Mouse (Mus musculus) midbrain, embryonic 10.5 days (tissue): ENCODE results near the gene Sec31a. TPM values are rescaled to one million over a fixed set of nuclear protein-coding genes. Genes with fewer than 3 reads are reported as not detected.
A peak's percentile ranks its signal among the peaks of the same experiment; 100 is the strongest.

Experiments used
- DNase-seq: peaks from one replicate; pipeline ENCODE4 v3.0.0-alpha.2; 2017; ENCODE audit warnings: low spot score
- H3K27ac ChIP-seq: fragments of 300-500 bp; sonication (generic); replicated peaks from 2 replicates; pipeline ENCODE4 v1.5.1; 2016; ENCODE audit warnings: mild to moderate bottlenecking
- H3K27me3 ChIP-seq: fragments of 300-500 bp; sonication (generic); 2 replicates; pipeline ENCODE4 v1.6.1; 2016; ENCODE audit warnings: low read depth, mild to moderate bottlenecking; ENCODE audit not compliant: poor library complexity, severe bottlenecking
- H3K36me3 ChIP-seq: fragments of 300-500 bp; sonication (generic); 2 replicates; pipeline ENCODE4 v1.6.1; 2016; ENCODE audit warnings: mild to moderate bottlenecking, moderate library complexity
- H3K4me1 ChIP-seq: fragments of 300-500 bp; sonication (generic); 2 replicates; pipeline ENCODE4 v1.6.1; 2016
- H3K4me3 ChIP-seq: fragments of 300-500 bp; sonication (generic); 2 replicates; pipeline ENCODE4 v1.5.1; 2016; ENCODE audit warnings: mild to moderate bottlenecking, moderate library complexity
- H3K9me3 ChIP-seq: fragments of 300-500 bp; sonication (generic); replicated peaks from 2 replicates; pipeline ENCODE4 v1.6.1; 2016; ENCODE audit warnings: mild to moderate bottlenecking
- whole genome bisulfite sequencing: fragments of 180-500 bp; shearing (Covaris S2); methylation state at CpG from one replicate; pipeline ENCODE4 v1.1.7; 2016; 5-methylcytosine and 5-hydroxymethylcytosine counted together
- polyA plus RNA-seq: library from polyadenylated mRNA; unstranded; fragments of >200 nt; fragmentation: Nextera tagmentation; extraction: Ambion mirVana; gene quantifications from 2 replicates; pipeline ENCODE4 v1.2.1, GENCODE M21; 2016

The Sec31a gene
- polyA plus RNA-seq, 1 experiment from 2014 or later: 101 TPM

DNA sequence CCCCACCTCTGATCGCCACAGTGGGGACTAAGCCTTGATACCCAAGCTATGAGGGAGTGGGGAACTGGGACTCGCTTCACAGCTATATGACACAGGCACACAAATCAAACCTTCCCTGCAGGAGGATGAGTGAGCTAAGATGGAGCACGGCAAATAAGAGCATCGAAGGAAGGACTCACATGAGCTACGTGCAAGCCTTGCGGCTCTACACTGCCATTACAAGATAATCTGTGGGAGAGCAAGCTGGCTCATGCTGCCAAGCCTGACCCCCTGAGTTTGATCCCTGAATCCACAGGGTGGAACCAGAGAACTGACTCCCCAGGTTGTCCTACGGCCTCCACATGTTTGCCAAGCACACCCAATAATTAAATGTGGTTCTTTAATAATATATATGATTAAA is 79.2 kb downstream of the Sec31a start:
- H3K27ac ChIP-seq: no peak overlapping the region
- 90% methylated on average over 7 of the region's 7 CpGs for WGBS
- no peaks in the 10 kb centered on the region for H3K27me3 ChIP-seq
- peaks cover 11% of the 10 kb centered on the region for H3K4me1 ChIP-seq
- H3K9me3 ChIP-seq: no peaks in the 10 kb centered on the region
- DNase-seq: no peak
- no peaks in the 10 kb centered on the region for H3K36me3 ChIP-seq
- no peak overlapping the region for H3K4me3 ChIP-seq

GRCm38 (mm10) chr5:100335581-100336080 is 80.4 kb downstream of the Sec31a start:
- H3K36me3 ChIP-seq: no peaks in the 10 kb centered on the region
- no peaks in the 10 kb centered on the region for H3K9me3 ChIP-seq
- no peak overlapping the region for H3K27ac ChIP-seq
- no peak for DNase-seq
- WGBS: 90% methylated on average over 5 of the region's 5 CpGs
- peaks cover 16% of the 10 kb centered on the region for H3K4me1 ChIP-seq
- H3K27me3 ChIP-seq: no peaks in the 10 kb centered on the region
- H3K4me3 ChIP-seq: no peak overlapping the region

GRCm38 (mm10) chr5:100334686-100335085 is 81.3 kb downstream of the Sec31a start:
- WGBS: 51% methylated on average over 6 of the region's 6 CpGs
- Histone ChIP-seq H3K36me3 (no peaks in the 10 kb centered on the region), H3K4me3 (no peak overlapping the region)

DNA sequence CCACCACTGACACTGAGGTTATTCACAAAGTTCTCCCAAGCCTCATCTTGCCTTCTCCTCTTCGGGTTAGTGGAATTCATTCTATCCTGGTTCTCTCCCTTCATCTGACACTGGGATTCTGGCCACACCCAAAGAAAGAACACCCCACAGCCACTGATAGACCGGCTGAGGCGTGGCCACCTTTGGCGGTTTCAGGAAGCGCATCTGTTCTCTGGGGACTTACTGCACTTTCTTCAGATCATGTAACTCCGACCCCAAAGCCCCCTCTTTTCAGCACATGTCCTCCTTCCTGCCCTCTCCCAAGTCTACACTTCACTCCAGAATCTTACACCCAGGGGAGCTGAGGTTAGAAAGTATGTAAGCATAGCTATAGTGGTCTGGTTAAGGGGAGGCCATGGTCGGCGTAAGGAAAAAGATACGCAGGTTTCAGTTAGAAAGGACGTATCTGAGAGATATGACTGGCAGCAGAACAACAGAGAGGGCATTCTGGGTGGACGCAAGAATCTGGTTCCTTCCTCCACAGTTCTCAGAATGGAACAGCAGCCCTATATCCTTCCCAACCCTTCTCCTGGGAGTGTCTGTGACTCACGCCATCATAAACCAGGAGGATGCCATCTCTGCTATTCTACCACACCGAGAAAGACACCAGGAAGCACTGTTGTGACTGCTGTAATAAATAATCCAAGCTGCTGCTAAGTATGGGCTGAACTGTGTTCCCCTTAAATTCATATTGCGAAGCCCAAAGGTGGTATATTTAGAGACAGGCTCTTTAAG is 82.2 kb downstream of the Sec31a start:
- no peaks in the 10 kb centered on the region for H3K9me3 ChIP-seq
- H3K27me3 ChIP-seq: no peaks in the 10 kb centered on the region
- H3K36me3 ChIP-seq: no peaks in the 10 kb centered on the region
- H3K27ac ChIP-seq: no peak overlapping the region
- DNase-seq: no peak
- WGBS: 70% methylated on average over 14 of the region's 14 CpGs
- no peak overlapping the region for H3K4me3 ChIP-seq
- peaks cover 16% of the 10 kb centered on the region for H3K4me1 ChIP-seq

More at GRCm38 (mm10) chr5:100334686-100335085, 81.3 kb downstream of the Sec31a start:
- Histone ChIP-seq H3K27ac (no peak overlapping the region), H3K27me3 (no peaks in the 10 kb centered on the region), H3K9me3 (no peaks in the 10 kb centered on the region), H3K4me1 (peaks cover 16% of the 10 kb centered on the region)
- no peak for DNase-seq

DNA sequence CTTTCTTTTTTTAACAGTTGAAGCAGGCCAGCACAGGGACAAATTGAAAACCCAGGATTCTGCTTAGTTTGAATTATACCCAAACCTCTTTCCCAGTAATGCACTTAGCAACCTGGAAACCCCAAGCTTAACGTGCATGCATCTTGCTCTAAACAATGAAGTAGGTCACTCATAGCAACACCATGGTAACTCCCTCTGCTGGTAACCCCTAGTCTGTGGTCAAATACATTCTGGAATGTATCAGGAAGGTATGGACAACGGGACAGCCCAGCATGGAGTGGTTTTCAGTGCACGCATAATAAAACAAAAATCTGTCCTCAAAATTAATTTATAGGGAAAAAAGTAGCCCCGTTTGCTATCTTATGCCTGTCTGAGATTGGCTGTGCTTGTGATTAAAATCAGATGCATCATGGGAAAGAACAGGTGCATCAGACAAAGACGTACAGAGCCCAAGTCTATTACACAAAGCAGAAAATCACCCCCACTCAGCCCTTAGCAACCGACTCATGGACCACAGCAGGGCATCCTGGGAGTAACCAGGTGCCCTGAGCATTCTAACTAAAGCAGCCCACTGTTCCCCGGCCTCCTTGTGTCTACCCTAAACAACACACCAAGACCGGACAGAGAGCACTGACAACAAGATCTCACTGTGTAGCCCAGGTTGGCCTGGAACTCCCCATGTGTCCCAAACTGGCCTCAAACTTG is 83.6 kb downstream of the Sec31a start:
- no peaks in the 10 kb centered on the region for H3K9me3 ChIP-seq

GRCm38 (mm10) chr5:100331636-100332035 is 84.4 kb downstream of the Sec31a start:
- Histone ChIP-seq H3K27ac (no peak overlapping the region), H3K4me1 (peaks cover 16% of the 10 kb centered on the region), H3K36me3 (no peaks in the 10 kb centered on the region), H3K9me3 (no peaks in the 10 kb centered on the region), H3K27me3 (no peaks in the 10 kb centered on the region), H3K4me3 (no peak overlapping the region)
- DNase-seq: no peak
- WGBS: 91% methylated on average over 8 of the region's 8 CpGs

More for the DNA sequence above, 83.6 kb downstream of the Sec31a start:
- H3K4me3 ChIP-seq: no peak overlapping the region
- no peak for DNase-seq
- no peaks in the 10 kb centered on the region for H3K36me3 ChIP-seq
- no peaks in the 10 kb centered on the region for H3K27me3 ChIP-seq
- no peak overlapping the region for H3K27ac ChIP-seq
- WGBS: 67% methylated on average over 8 of the region's 8 CpGs
- peaks cover 16% of the 10 kb centered on the region for H3K4me1 ChIP-seq

GRCm38 (mm10) chr5:100322081-100322480 is 94.0 kb downstream of the Sec31a start:
- H3K4me3 ChIP-seq: no peak overlapping the region

DNA sequence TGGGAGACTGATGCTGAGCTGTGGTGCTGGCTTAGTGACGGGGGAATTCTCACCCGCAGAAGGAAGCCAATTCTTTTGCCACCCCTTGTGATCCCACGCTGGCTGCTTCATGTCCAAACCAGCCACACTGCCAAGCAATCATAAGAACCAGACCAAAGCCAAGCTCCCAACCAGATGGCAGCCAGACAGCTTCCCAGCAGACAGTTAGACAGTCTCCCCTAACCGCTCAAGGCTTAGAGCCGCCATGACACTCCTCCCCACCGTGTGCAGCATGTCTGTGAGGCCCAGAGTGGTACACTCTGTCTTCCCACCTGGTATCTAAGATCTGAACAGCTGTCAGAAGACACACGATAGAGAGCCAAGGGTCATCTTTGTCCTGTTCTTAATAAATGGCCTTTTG is 98.2 kb downstream of the Sec31a start:
- no peaks in the 10 kb centered on the region for H3K9me3 ChIP-seq
- 85% methylated on average over 7 of the region's 7 CpGs for WGBS
- no peak for DNase-seq

More at GRCm38 (mm10) chr5:100322081-100322480, 94.0 kb downstream of the Sec31a start:
- DNase-seq: peak; percentile 82
- Histone ChIP-seq H3K27ac (no peak overlapping the region), H3K27me3 (no peaks in the 10 kb centered on the region), H3K4me1 (peaks cover 5% of the 10 kb centered on the region), H3K9me3 (no peaks in the 10 kb centered on the region), H3K36me3 (no peaks in the 10 kb centered on the region)
- 3% methylated on average over 11 of the region's 11 CpGs for WGBS

DNA sequence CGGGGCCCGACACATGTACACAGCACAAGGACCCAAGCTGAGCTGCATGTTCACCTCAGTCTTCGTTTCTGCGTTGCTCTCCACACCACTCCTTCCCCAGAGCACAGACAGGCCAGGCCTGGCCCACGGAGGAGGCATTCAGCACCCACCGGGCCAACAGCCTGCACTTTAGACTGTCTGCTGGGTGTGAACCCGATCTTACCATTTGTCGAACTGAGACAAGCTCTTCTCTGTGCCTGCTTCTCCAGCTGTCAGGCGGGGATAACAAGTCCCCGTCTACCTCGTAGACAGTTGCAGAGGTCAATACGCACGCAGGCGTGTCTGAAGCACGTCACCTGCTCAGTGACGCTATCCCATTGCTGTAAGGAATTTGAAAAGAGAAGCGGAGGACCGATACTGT is 99.0 kb downstream of the Sec31a start:
- Histone ChIP-seq H3K4me1 (no peaks in the 10 kb centered on the region), H3K4me3 (no peak overlapping the region), H3K27me3 (no peaks in the 10 kb centered on the region), H3K36me3 (no peaks in the 10 kb centered on the region), H3K9me3 (no peaks in the 10 kb centered on the region), H3K27ac (no peak overlapping the region)
- DNase-seq: no peak
- 91% methylated on average over 18 of the region's 18 CpGs for WGBS

More for the DNA sequence above, 98.2 kb downstream of the Sec31a start:
- H3K4me3 ChIP-seq: no peak overlapping the region
- H3K36me3 ChIP-seq: no peaks in the 10 kb centered on the region
- no peak overlapping the region for H3K27ac ChIP-seq
- H3K27me3 ChIP-seq: no peaks in the 10 kb centered on the region
- H3K4me1 ChIP-seq: peaks cover 5% of the 10 kb centered on the region

DNA sequence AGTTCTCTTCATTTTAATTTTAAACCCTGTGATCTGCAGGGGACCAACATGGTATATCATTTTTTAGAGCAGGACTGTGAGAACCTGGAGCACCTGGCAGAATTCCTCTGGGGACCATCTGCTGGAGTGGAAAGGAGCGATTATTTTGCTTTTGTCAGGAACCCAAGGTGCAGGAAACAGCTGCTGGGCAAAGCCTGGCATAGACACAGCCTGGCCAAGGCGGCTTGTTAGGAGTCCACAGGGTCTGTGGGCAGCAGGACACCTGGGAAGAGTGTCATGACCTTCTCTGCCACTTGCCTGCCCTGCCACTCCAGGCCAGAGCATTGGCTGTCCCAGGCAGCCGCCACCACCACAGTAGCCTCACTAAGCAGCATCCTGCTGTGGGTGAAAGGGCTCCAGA is 100.4 kb downstream of the Sec31a start:
- H3K4me1 ChIP-seq: no peaks in the 10 kb centered on the region
- 53% methylated on average over 3 of the region's 3 CpGs for WGBS
- H3K9me3 ChIP-seq: no peaks in the 10 kb centered on the region
- no peak overlapping the region for H3K27ac ChIP-seq
- H3K36me3 ChIP-seq: no peaks in the 10 kb centered on the region
- no peak overlapping the region for H3K4me3 ChIP-seq
- no peaks in the 10 kb centered on the region for H3K27me3 ChIP-seq
- no peak for DNase-seq

DNA sequence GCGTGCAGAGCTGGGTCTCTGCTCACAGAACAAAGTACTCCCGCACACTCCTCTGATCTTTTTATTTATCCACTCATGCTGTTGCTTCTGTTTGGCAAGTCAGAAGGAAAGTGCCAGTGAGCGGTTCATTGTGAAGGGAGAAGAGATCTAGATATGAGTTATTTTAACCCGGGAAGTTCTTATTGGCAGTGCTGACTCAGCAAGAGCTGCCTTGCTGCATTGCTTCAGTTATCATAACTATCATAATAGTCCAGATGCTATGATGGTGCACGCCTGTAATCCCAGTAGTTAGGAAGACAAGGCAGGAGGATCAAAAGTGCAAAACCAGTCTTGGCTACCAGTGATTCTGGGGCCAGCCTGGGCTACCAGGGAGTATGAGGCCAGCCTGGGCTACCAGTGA is 103.6 kb downstream of the Sec31a start:
- H3K4me1 ChIP-seq: no peaks in the 10 kb centered on the region
- H3K27me3 ChIP-seq: no peaks in the 10 kb centered on the region
- DNase-seq: no peak
- H3K4me3 ChIP-seq: no peak overlapping the region
- no peaks in the 10 kb centered on the region for H3K36me3 ChIP-seq
- no peaks in the 10 kb centered on the region for H3K9me3 ChIP-seq
- WGBS: 93% methylated on average over 5 of the region's 5 CpGs
- H3K27ac ChIP-seq: no peak overlapping the region
